Mouse (Mus musculus) gastrocnemius, adult 2 months (tissue): Measurements from ENCODE around the gene Plcb1. TPM values are rescaled to one million over a fixed set of nuclear protein-coding genes. Genes with fewer than 3 reads are reported as not detected.

Experiments
- DNase-seq: peaks from one replicate; pipeline ENCODE4 v3.0.0; 2022
- H3K27ac ChIP-seq: fragments of 200-600 bp; 2 replicates; pipeline ENCODE4 v1.8.1; 2022; ENCODE audit warnings: mild to moderate bottlenecking
- H3K4me3 ChIP-seq: fragments of 200-600 bp; 2 replicates; pipeline ENCODE4 v1.8.1; 2022; ENCODE audit warnings: mild to moderate bottlenecking, moderate library complexity
- CTCF ChIP-seq: fragments of 200-600 bp; IDR thresholded peaks from 2 replicates; pipeline ENCODE4 v1.8.1; 2022; ENCODE audit warnings: antibody characterized with exemption, mild to moderate bottlenecking, moderate library complexity
- intact Hi-C: fragments of 180-260 bp; cut with DNase I; formaldehyde crosslinking; loops from one replicate; pipeline ENCODE4 v1.15.1; 2025
- long read RNA-seq, 2 experiments: library from polyadenylated mRNA; stranded (forward); transcript quantifications; one replicate each; pipeline ENCODE4 v2.0.0; 2021
- total RNA-seq, 2 experiments: library from RNA; stranded (reverse); gene quantifications; 2 replicates each; pipeline ENCODE4 v1.2.3; 2021

Plcb1 gene
- 1 to 10 TPM; 1.1 to 1.8 TPM for total RNA-seq
- long read RNA-seq, experiment 1, partial matches to known transcripts: 1 of 1 reads
- long read RNA-seq, experiment 1, other reads (novel, unspliced or antisense): 0 of 1 reads
- long read RNA-seq, experiment 2, partial matches to known transcripts: 1 of 1 reads
- long read RNA-seq, experiment 2, other reads (novel, unspliced or antisense): 0 of 1 reads

DNA sequence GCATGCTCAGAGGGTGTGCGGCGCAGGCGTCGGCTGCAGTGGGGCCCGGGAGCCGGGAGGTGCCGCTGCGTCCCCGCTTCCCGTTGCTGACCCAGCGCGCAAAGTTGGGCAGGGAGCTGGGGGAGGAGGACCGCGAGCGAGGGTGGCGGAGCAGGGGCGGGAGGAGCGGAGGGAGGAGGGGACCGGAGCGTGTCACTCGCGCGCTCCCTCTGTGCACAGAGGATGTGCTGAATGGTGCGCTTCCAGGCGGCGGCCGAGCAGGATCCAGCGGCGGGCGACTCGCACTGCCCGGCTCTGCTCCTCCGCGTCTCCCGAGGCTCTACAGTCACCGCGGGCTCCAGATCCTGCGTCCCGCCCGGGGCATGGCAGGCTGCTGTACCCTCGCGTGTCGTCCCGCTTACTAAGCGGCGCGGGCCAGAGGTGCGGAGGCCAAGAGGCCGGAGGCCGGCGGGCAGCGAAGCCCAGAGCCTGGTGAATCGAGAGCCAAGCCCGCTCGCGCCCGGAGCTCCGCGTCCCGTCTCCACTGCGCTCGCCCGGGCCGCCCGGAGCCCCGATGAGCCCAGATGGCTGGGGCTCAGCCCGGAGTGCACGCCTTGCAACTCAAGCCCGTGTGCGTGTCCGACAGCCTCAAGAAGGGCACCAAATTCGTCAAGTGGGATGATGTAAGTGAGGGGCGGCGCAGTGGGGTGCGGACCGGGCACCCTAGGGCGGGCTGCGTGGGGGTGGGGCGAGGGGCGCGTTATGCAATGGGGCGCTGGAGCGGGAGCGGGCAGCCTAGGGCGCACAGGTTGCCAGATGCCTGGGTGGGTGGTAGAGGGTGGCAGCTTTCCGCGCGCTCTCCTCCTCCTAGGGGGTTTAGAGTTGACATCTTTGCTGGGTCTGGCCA is at the start of gene Plcb1:
Gene Plcb1 (plus strand): TSS at position 98 of the 886 bp plus-strand sequence.
- H3K4me3 ChIP-seq: peak within 1 kb of the TSS; percentile 87
- peak; percentile 88 for TF ChIP-seq CTCF
- H3K27ac ChIP-seq: peak within 1 kb of the TSS; percentile 82
- DNase-seq: peak; percentile 87
- intact Hi-C loops: loop anchor here (2.0 to 5.0 kb wide), 2 partner anchors 221 to 543 kb away; no protein-coding TSS in a partner anchor

DNA sequence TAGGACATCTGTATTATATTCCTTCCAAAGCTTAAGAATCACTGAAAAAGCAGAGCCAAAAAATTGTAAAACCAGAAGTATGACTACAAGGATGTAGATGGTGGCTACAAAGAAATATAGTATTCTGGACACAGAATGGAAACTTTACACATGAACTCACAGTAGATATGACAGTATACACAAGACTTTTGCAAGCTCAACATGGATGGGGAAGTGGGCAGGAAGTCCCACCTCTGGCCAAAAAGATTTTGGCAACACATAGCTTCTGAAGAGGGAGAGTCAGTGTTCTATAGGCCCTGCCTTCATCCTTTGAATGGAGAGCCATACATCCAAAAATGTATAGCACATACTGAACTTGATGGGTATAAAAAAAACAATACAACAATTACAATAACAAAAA is 30.3 kb upstream of the Plcb1 start:
- TF ChIP-seq CTCF: no peak
- DNase-seq: no peak
- Histone ChIP-seq H3K4me3 (no peak overlapping the region), H3K27ac (no peak overlapping the region)
- intact Hi-C loops: no loop called here

DNA sequence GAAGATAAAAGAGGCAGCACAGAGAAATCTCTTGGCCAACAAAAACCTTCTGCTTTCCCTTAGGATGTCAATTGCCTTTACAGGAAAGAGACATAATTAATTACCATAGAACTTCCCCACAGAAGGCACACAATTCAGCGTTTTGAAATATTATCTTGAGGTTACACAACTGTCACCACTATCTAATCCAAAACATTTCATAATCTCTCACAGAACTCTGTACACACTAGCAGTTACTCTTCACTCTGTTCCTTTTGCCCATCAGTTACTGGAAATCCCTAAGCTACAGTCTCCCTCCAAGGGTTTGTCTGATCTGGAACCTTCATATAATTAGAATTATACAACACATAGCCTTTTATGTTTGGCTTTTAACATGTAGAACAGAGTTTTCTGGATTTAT is 29.8 kb upstream of the Plcb1 start:
- intact Hi-C loops: no loop called here
- TF ChIP-seq CTCF: no peak
- DNase-seq: no peak
- Histone ChIP-seq H3K4me3 (no peak overlapping the region), H3K27ac (no peak overlapping the region)

DNA sequence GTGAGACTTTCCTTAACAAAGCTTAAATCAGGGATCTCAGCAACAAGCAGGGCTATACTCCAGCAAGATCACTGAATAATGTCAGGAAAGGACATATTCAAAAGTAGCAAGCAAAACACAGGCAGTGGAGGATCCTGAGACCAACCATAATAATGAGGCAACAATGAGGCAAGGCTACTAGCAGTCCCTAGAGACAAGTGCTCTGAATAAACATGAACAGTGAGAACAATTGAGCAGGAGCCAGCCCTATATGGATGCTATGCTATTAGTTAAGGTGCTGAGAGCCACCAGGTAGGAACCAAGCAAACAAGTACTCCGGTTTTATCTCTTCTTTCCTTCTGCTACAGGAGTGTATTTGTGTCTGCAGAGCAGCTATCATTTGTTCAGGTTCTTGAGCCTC is 24.8 kb upstream of the Plcb1 start:
- Histone ChIP-seq H3K27ac (no peak overlapping the region), H3K4me3 (no peak overlapping the region)
- intact Hi-C loops: no loop called here
- no peak for TF ChIP-seq CTCF
- no peak for DNase-seq

DNA sequence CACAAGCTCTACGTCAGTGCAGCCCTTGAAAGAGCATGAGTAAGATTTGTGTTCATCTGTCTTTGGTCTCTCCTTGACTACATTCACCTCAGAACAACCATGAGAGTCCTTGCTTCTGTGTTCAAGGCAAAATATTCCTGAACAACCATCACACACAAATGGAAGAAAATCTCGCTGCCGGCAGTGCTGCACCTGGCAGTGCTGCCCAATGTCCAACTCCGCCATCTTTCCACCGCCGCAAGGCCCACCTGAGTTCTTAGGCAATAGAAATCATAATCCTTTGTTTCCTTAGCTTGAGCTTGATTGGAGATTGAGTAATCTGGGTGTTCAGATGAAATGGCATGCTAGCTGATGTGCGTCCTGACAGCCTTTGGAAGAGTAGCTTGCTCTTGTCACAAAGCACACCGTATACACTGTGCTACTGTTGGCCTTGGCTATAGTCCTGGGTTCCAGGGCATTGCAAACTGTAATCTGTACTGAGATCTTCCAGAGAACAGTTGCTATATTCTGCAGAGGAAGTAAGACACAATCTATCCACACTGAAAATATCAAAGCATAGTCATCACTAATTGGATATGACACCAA is 22.4 kb upstream of the Plcb1 start:
- no peak for DNase-seq
- intact Hi-C loops: no loop called here

DNA sequence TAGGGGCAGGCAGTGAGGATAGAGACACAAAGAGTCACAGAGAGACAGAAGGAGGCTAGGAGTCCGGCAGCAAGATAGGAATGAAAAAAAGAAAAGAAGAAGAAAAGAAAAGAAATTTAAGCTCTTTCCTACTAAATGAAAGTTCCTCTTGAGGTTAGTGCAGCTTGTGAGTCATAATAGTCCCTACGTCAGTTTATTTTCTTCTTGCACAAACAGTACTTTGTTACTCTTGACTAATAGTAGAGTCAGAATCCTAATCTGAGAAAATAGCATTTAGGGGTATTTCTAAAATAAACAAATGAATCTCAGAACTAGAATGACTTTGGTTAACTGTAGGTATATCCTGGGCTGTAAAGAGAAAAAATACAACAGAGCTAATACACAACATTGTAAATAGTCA is 21.4 kb upstream of the Plcb1 start:
- intact Hi-C loops: no loop called here
- Histone ChIP-seq H3K4me3 (no peak overlapping the region), H3K27ac (no peak overlapping the region)
- no peak for DNase-seq
- TF ChIP-seq CTCF: no peak

More for the DNA sequence above, 22.4 kb upstream of the Plcb1 start:
- TF ChIP-seq CTCF: no peak
- Histone ChIP-seq H3K27ac (no peak overlapping the region), H3K4me3 (no peak overlapping the region)

DNA sequence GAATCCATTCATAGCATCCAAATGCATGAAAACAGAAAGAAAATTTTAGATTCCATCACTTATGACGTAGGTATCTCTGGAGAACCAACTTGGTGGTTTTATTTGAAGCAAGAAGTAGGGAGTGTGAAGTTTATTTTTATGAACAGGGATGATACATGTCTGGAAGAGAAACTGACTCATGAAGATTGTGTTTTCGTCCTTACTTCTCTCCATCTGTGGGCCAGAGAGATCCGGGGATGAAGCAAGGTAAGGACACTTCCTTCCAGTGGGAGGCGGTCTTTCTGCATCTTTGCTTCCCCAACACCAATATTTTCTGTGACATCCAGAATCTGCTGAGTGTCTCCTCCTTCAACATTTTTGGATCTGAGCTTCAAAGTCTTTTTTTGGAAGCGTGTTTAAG is 6.0 kb upstream of the Plcb1 start:
- H3K27ac ChIP-seq: no peak overlapping the region
- intact Hi-C loops: no loop called here
- no peak for DNase-seq

DNA sequence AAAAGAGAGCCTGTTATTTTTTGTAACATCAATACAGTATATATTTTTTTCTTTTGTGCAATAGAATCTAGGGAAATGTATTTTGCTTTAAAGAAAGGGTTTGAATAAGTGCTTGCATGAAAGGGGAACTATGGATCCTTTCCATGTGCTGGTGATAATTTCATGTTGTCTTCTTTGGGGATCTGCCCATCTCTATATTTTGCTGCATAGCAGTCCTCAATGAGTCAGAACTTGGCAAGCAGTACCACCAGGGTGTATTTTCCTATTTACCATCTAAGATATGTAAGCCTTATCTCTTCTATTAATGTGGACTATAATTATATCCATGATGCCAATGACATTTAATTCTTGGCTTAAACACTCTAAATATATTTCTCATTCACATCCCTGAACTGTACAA is 5.6 kb upstream of the Plcb1 start:
- Histone ChIP-seq H3K27ac (no peak overlapping the region), H3K4me3 (no peak overlapping the region)
- no peak for TF ChIP-seq CTCF
- DNase-seq: no peak
- intact Hi-C loops: no loop called here

More for the DNA sequence above, 6.0 kb upstream of the Plcb1 start:
- no peak overlapping the region for H3K4me3 ChIP-seq
- TF ChIP-seq CTCF: peak; percentile 28; the same call in 1 of the 2 replicates

DNA sequence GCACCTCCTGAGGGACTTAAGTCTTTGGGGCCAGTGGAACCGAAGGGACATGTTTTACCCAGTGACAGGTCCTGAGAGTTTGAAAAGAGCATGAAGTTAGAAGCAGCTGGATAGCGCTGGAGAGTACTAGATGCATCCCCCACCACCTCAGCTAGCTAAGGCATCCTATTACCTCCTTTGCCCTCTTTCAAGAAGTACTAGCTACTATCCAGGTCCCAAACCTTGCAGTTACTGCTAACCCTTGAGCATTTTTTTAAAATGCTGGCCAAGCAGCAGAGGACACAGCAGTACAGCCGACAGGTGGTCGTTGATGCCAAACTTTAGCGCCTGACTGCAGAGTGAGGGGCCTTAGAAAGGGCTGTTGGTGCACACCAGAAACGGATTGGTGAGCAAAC is 986 bp downstream of the Plcb1 start:
- no peak for DNase-seq
- Histone ChIP-seq H3K27ac (peak overlapping the region; percentile 82; the same call in 1 of the 2 replicates), H3K4me3 (peak overlapping the region; percentile 87)
- TF ChIP-seq CTCF: no peak
- intact Hi-C loops: loop anchor here (2.0 to 5.0 kb wide), 2 partner anchors 220 to 542 kb away; no protein-coding TSS in a partner anchor

DNA sequence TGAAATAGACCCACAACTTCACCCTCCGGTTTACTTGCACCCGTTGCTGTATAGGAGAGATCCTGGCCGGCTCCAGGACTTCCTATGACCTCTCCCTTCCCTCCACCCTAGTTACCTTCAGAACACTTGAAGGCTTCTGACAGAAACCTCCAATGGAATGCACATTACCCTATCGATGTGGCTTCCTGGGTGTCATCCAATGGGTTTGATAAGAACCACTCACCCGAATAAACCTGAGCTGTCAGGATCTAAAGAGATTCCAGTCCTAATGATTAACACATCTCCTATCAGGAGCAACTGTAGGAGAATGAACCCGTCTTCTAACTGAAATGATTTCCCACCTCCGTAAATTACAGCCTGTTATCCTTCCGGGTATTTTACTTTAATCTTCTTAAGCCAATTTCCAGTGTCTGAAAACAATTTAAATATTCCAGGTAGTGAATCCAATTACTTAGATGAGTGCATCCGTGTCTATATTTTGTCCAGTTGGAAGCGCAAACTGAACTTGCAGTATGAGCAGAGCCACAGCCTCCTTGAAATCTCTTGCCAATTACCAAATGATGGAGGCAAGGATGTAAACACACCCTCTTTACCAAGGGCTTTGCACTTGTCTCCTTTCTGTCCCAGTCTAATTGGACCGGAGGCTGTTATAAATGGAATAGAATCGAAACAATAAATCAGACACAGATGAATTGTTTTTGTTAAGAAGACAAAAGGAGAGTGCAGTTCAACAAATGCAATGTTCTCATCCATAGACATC is 1.6 kb downstream of the Plcb1 start:
- intact Hi-C loops: loop anchor here (2.0 to 5.0 kb wide), 2 partner anchors 220 to 541 kb away; no protein-coding TSS in a partner anchor
- H3K27ac ChIP-seq: peak overlapping the region; percentile 82; the same call in 1 of the 2 replicates
- peak overlapping the region; percentile 87 for H3K4me3 ChIP-seq
- no peak for DNase-seq
- TF ChIP-seq CTCF: no peak

DNA sequence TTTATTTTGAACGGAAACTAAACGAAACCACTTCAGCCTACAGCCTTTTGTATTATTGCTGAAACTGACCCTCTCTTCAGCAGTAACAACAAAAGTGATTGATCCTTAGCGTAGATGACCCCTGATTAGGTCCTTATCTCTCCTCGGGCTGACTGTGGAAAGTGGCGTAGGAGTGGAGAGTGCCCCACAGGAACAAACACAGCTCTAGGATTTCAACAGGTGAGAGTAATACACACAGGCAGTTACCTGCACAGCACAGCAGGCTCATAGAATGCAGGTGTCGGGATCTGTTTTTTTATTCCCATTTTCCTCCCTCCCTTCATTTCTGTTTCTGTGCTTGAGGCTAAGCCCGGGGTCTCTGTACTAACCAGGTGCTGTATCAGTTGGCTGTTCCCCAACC is 7.1 kb downstream of the Plcb1 start:
- no peak for TF ChIP-seq CTCF
- no peak overlapping the region for H3K27ac ChIP-seq
- intact Hi-C loops: no loop called here
- DNase-seq: no peak
- H3K4me3 ChIP-seq: no peak overlapping the region

DNA sequence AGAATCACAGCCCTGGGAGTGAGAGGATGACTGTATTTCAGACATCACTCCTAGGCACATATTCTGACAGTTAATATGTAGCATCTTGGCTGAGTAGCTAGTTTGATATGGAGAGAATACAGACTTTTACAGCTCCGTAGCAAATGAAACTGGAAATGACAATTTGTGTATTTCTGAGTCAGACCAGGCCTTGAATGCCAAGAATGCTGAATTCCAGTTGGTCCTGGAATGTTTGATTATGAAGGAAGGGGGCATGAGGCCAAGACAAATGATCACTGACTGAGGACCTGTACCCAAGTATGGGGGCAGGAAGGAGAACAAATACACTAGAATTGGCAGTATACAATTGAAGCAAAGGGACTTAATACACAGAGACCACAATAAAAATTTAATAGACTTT is 14.4 kb downstream of the Plcb1 start:
- intact Hi-C loops: no loop called here
- no peak for TF ChIP-seq CTCF
- H3K27ac ChIP-seq: no peak overlapping the region

More for the DNA sequence above, 14.4 kb downstream of the Plcb1 start:
- H3K4me3 ChIP-seq: no peak overlapping the region
- no peak for DNase-seq
